Mouse (Mus musculus): Measurements from ENCODE around the gene Prcc.

GRCm38 (mm10) chr3:87844981-87845380 is 40.4 kb downstream of the Prcc start:
- TF ChIP-seq POLR2A (IDR thresholded peaks at IDR 0.05; ENCODE audit: borderline replicate concordance, extremely low read depth, insufficient read depth, insufficient read length, poor library complexity, severe bottlenecking) (no peak), CTCF (IDR thresholded peaks at IDR 0.05; ENCODE audit: borderline replicate concordance, extremely low read depth, insufficient read depth, insufficient read length) (no peak)

Data from brain, embryonic 14.5 days (tissue).